Mouse (Mus musculus) testis, adult 2 months (tissue): ENCODE results near the gene Steap2. TPM values are rescaled to one million over a fixed set of nuclear protein-coding genes. Genes with fewer than 3 reads are reported as not detected.
"Not testable (repeated sequence)": the region's sequence is repeated elsewhere in the genome, so short reads cannot be mapped to it uniquely, and the experiment has no call there.

Experiments
- H3K27ac ChIP-seq: fragments of 200-500 bp; 2 replicates; pipeline ENCODE4 v1.5.1; 2012; ENCODE audit warnings: low read depth, low read length; ENCODE audit not compliant: control insufficient read depth, insufficient read depth
- H3K27me3 ChIP-seq: fragments of 200-500 bp; 2 replicates; pipeline ENCODE4 v1.6.1; 2012; ENCODE audit warnings: mild to moderate bottlenecking, low read length, moderate library complexity; ENCODE audit not compliant: control insufficient read depth, insufficient read depth
- H3K36me3 ChIP-seq: fragments of 200-500 bp; 2 replicates; pipeline ENCODE4 v1.6.1; 2012; ENCODE audit warnings: mild to moderate bottlenecking, low read length; ENCODE audit not compliant: control insufficient read depth, insufficient read depth
- H3K4me1 ChIP-seq: fragments of 200-500 bp; 2 replicates; pipeline ENCODE4 v1.6.1; 2012; ENCODE audit warnings: low read length; ENCODE audit not compliant: control insufficient read depth, insufficient read depth
- H3K4me3 ChIP-seq: fragments of 200-500 bp; 2 replicates; pipeline ENCODE4 v1.5.1; 2012; ENCODE audit warnings: low read depth, mild to moderate bottlenecking, low read length, moderate library complexity, mixed read lengths; ENCODE audit not compliant: control insufficient read depth
- CTCF ChIP-seq: fragments of 200-500 bp; IDR thresholded peaks from 2 replicates; pipeline ENCODE4 v1.5.1; 2012; ENCODE audit warnings: low read depth, mild to moderate bottlenecking, inconsistent platforms, low read length, moderate library complexity; ENCODE audit not compliant: control insufficient read depth, insufficient read depth, insufficient replicate concordance
- POLR2A ChIP-seq: fragments of 200-500 bp; IDR thresholded peaks from 2 replicates; pipeline ENCODE4 v1.6.1; 2012; ENCODE audit warnings: low read depth, mild to moderate bottlenecking, inconsistent platforms, low read length, moderate library complexity; ENCODE audit not compliant: control insufficient read depth
- polyA plus RNA-seq: library from polyadenylated mRNA; depleted of rRNA; stranded (reverse); fragments of >200 nt; gene quantifications from 2 replicates; pipeline ENCODE4 v1.2.3, GENCODE M21; 2012

Steap2 gene
- polyA plus RNA-seq, 1 experiment: 6.2 TPM

DNA sequence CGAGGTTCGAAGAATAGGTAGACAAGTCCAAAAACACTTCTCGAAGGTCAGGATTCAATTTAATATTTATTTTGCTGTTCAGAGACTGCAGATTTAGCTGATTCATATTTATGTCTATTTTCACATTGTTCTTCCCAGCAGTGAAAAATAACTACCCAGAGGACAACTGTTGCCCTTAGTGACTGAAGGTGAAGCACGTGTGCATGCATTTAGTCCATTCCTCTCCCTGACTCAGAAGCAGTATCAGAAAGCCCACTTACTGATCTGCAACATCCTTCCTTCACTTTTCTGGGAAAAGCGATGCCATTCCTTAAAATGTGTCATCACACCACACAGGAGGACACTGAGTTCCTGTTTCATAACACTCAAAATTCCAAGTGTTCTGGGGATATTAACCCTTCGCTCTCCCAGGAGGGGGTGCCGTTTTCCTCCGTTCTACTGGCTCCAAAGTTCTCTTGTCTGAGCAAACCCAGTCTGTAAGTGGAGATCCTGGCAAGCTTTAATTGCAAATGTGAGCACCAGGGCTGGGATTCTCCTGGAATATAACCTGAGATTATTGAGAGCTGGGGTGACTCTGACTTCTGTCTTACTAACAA is 5.3 kb downstream of the Steap2 start:
- no peak overlapping the region for H3K4me3 ChIP-seq
- no peak for TF ChIP-seq POLR2A
- TF ChIP-seq CTCF: no peak
- H3K27ac ChIP-seq: no peak overlapping the region
- no peaks in the 10 kb centered on the region for H3K36me3 ChIP-seq
- H3K4me1 ChIP-seq: peaks cover 3% of the 10 kb centered on the region
- H3K27me3 ChIP-seq: no peaks in the 10 kb centered on the region

DNA sequence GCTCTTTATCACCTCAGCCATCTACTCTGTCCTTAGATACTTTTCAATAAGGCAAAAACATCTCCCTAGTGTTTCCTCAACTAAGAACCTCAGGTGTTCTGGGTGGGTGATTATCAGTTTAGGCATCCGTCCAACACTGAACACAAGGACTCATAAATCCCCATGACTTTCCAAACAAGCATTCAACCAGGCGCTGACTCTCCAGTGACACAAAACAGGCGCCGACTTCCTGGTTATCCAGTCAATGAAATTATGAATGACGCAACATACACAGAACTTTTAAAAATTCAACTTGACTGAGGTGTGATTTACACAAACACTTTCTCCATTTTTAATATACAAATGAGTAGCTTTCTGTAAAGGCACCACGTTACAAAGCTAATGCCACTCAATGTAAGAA is 6.2 kb downstream of the Steap2 start:
- no peak for TF ChIP-seq POLR2A
- TF ChIP-seq CTCF: no peak
- peaks cover 3% of the 10 kb centered on the region; the same call in 1 of the 2 replicates for H3K4me1 ChIP-seq
- no peak overlapping the region for H3K27ac ChIP-seq
- no peak overlapping the region for H3K4me3 ChIP-seq
- no peaks in the 10 kb centered on the region for H3K27me3 ChIP-seq
- no peaks in the 10 kb centered on the region for H3K36me3 ChIP-seq

DNA sequence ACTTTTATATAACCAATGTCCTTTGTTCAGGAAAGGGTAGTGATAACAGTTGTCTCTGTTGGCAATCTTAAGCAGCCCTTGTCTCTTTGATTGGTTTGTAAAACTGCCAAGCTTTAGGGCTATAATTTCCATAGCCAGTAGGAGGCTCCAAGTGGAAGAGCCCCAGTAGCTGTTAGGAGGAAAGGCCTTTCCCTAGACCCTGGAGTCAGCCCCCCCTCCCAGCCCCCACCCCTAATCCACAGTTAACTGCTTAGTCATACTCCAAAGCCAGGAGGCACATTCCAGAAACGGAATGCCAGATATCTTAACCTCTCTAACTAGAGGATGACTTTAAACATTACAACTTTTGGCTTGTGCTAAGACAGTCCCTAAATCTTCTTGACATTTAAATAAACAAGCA is 7.4 kb downstream of the Steap2 start:
- H3K36me3 ChIP-seq: no peaks in the 10 kb centered on the region
- H3K4me1 ChIP-seq: peaks cover 3% of the 10 kb centered on the region; the same call in 1 of the 2 replicates
- TF ChIP-seq POLR2A (no peak), CTCF (no peak)
- H3K27me3 ChIP-seq: no peaks in the 10 kb centered on the region
- no peak overlapping the region for H3K4me3 ChIP-seq
- H3K27ac ChIP-seq: peak overlapping the region; percentile 54; the same call in 1 of the 2 replicates

- H3K27ac ChIP-seq, H3K36me3 ChIP-seq, H3K27me3 ChIP-seq, H3K4me3 ChIP-seq, H3K4me1 ChIP-seq: not testable (repeated sequence)
Measured at GRCm38 (mm10) chr5:5684946-5685345, 9.4 kb downstream of the Steap2 start.

DNA sequence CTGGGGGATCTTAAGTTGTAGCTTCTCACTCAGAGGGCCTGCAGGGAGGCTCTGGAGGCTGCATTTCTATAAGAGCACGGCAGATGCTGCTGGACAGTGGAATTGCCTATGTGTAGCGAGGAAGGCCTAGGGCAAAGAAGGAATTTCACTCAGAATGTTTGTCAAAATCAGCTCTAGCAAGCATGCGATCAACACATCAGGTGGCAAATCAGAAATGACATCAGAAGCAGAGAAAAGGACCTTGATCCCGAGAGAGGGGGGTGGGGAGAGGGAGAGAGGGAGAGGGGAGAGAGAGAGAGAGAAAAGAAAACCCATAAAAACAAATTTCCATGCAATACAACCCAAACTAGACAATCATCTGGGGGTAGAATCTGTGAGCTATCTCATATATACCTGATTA is 11.1 kb downstream of the Steap2 start:
- H3K4me1 ChIP-seq: peaks cover 3% of the 10 kb centered on the region; the same call in 1 of the 2 replicates

DNA sequence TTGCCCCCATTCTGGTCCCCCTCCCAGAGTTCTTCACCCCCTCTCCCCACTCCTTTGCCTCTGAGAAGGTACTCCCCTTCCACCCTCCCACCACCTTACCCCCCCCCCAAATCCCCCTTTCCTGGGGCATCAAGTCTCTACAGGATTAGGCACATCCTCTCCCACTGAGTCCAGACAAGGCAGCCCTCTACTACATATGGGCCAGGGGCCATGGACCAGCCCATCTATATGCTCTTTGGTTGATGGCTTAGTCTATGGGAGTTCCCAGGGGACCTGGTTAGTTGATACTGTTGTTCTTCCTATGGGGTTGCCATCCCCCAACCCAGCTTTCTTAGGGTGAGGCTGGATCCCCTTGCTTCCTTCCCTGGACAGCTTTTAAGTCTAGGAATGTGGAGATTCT is 14.9 kb downstream of the Steap2 start:
- H3K4me1 ChIP-seq: peaks cover 2% of the 10 kb centered on the region; the same call in 1 of the 2 replicates
- no peak overlapping the region for H3K4me3 ChIP-seq
- H3K27ac ChIP-seq: no peak overlapping the region
- no peaks in the 10 kb centered on the region for H3K36me3 ChIP-seq
- no peaks in the 10 kb centered on the region for H3K27me3 ChIP-seq
- TF ChIP-seq POLR2A (no peak), CTCF (no peak)

More for the DNA sequence above, 11.1 kb downstream of the Steap2 start:
- no peak overlapping the region for H3K27ac ChIP-seq
- H3K27me3 ChIP-seq: no peaks in the 10 kb centered on the region
- H3K4me3 ChIP-seq: no peak overlapping the region
- H3K36me3 ChIP-seq: no peaks in the 10 kb centered on the region
- TF ChIP-seq POLR2A: no peak
- no peak for TF ChIP-seq CTCF

DNA sequence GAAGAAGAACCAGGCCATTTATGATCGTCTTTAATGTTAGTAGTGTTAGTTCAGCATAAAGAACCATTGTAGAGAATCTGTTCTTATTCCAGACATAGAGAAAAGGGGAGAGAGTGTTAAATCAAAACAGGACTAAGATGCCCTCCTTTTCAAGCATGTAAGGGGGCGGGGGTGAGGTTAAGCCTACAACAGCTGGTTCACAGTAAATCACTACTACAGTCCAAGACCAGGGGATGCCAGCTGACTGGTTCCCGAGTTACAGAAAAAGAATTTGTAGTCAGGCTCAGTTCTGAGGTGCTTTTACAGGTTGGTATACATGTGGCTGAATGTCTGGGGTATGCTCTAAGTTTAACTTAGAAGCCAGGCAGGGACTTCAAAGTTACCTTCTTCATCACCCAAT is 18.3 kb downstream of the Steap2 start:
- Histone ChIP-seq H3K27ac (no peak overlapping the region), H3K4me3 (no peak overlapping the region), H3K4me1 (peaks cover 2% of the 10 kb centered on the region; the same call in 1 of the 2 replicates), H3K36me3 (no peaks in the 10 kb centered on the region), H3K27me3 (no peaks in the 10 kb centered on the region)
- TF ChIP-seq POLR2A (no peak), CTCF (no peak)

- Histone ChIP-seq H3K4me1 (no peaks in the 10 kb centered on the region; the same call in 1 of the 2 replicates), H3K27me3 (no peaks in the 10 kb centered on the region)
Measured at GRCm38 (mm10) chr5:5668920-5669319, 25.5 kb downstream of the Steap2 start.

More at GRCm38 (mm10) chr5:5668920-5669319, 25.5 kb downstream of the Steap2 start:
- no peak for TF ChIP-seq CTCF
- TF ChIP-seq POLR2A: no peak
- Histone ChIP-seq H3K36me3 (no peaks in the 10 kb centered on the region), H3K27ac (no peak overlapping the region), H3K4me3 (no peak overlapping the region)
